Comparison of ENCODE assay signal across 19 mouse cellular contexts in the genomic region with DNA sequence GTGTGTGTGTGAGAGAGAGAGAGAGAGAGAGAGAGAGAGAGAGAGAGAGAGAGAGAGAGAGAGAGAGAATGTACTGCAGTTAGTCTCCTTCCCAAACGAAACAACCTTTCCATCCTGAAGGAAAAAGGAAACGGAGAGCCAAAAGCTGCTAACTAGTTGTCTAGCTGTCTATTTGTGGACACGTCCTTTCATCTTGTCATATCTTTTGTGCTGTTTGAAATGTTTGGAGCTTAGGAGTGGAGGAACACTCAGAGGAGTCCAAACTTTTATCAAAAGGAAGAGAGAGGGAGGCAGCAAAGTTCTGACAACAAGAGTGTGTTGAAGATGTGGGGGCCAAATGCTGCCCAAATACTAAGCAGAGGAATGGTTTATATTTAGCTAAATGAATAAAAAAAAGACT.
DNase-seq lines count a peak whose midpoint lies in the region; ATAC-seq lines count a peak whose summit lies in the region.
"Had no signal": no experiment of that assay in that cellular context is flagged by ENCODE, and none has a peak within 500 bp of the region (broad histone marks: within the 10 kb centered on the region; RNA-seq: fewer than 3 reads in every experiment).

No protein-coding gene starts in this region.

- H3K9ac ChIP-seq in neural tube, embryonic 13.5 days = peak overlapping the region; percentile 47; the same call in 1 of the 2 replicates
- no peak overlapping the region for H3K9ac ChIP-seq in hindbrain, embryonic 12.5 days
- H3K9ac ChIP-seq: embryonic facial prominence, embryonic 15.5 days; limb, embryonic 13.5 days; liver, embryonic 14.5 days; stomach, embryonic 15.5 days had no signal

- no peak for DNase-seq in neural tube, embryonic 10.5 days (ENCODE audit: extremely low spot score, low spot score)
- no peak for DNase-seq in forebrain, embryonic 10.5 days (ENCODE audit: extremely low spot score, low spot score)
- no peak for DNase-seq in adrenal gland, postnatal 25 days
- no peak for DNase-seq in cerebellum, adult 18-20 months
- DNase-seq: cerebellum, adult 9-11 months; kidney, adult 2 months; kidney, postnatal 25 days; right cerebral cortex, adult 18-20 months; spleen, adult 18-20 months; thymus, postnatal 14 days had no signal

- peaks cover 17% of the 10 kb centered on the region for H3K9me3 ChIP-seq in neural tube, embryonic 13.5 days
- peaks cover 24% of the 10 kb centered on the region for H3K9me3 ChIP-seq in forebrain, embryonic 10.5 days
- H3K9me3 ChIP-seq in hindbrain, embryonic 12.5 days (replicated peaks) = peaks cover 8% of the 10 kb centered on the region
- H3K9me3 ChIP-seq: stomach, embryonic 15.5 days had no signal

- no peak overlapping the region for H3K27ac ChIP-seq in neural tube, embryonic 13.5 days (replicated peaks)
- peak overlapping the region; percentile 87 for H3K27ac ChIP-seq in forebrain, embryonic 10.5 days
- H3K27ac ChIP-seq in hindbrain, embryonic 12.5 days = peak overlapping the region; percentile 67
- H3K27ac ChIP-seq: embryonic facial prominence, embryonic 15.5 days; limb, embryonic 13.5 days; liver, embryonic 14.5 days; stomach, embryonic 15.5 days had no signal

- no peak overlapping the region for H3K4me2 ChIP-seq in neural tube, embryonic 13.5 days
- no peak overlapping the region; the same call in 1 of the 2 replicates for H3K4me2 ChIP-seq in hindbrain, embryonic 12.5 days (replicated peaks)
- H3K4me2 ChIP-seq: embryonic facial prominence, embryonic 15.5 days; limb, embryonic 13.5 days; stomach, embryonic 15.5 days had no signal

- no peaks in the 10 kb centered on the region for H3K27me3 ChIP-seq in neural tube, embryonic 13.5 days
- H3K27me3 ChIP-seq in forebrain, embryonic 10.5 days (ENCODE audit: poor library complexity, severe bottlenecking) = no peaks in the 10 kb centered on the region
- H3K27me3 ChIP-seq in hindbrain, embryonic 12.5 days = no peaks in the 10 kb centered on the region
- H3K27me3 ChIP-seq: embryonic facial prominence, embryonic 15.5 days; limb, embryonic 13.5 days; stomach, embryonic 15.5 days had no signal

- WGBS in neural tube, embryonic 13.5 days = 47% methylated on average over 3 of the region's 3 CpGs
- WGBS in forebrain, embryonic 10.5 days = 30% methylated on average over 3 of the region's 3 CpGs
- WGBS in hindbrain, embryonic 12.5 days = 23% methylated on average over 3 of the region's 3 CpGs

- peaks cover 16% of the 10 kb centered on the region for H3K4me1 ChIP-seq in neural tube, embryonic 13.5 days (replicated peaks)
- peaks cover 38% of the 10 kb centered on the region for H3K4me1 ChIP-seq in forebrain, embryonic 10.5 days
- H3K4me1 ChIP-seq in hindbrain, embryonic 12.5 days = peaks cover 16% of the 10 kb centered on the region
- H3K4me1 ChIP-seq: stomach, embryonic 15.5 days had no signal

- ATAC-seq in neural tube, embryonic 13.5 days (ENCODE audit: low read depth) = no peak
- no peak for ATAC-seq in hindbrain, embryonic 12.5 days (ENCODE audit: low FRiP score)
- no peak for ATAC-seq in granulocyte monocyte progenitor cell, adult 5-6 weeks (replicated peaks; ENCODE audit: poor library complexity, severe bottlenecking)
- ATAC-seq: lung, postnatal 0 days had no signal

- no peaks in the 10 kb centered on the region for H3K36me3 ChIP-seq in neural tube, embryonic 13.5 days
- no peaks in the 10 kb centered on the region for H3K36me3 ChIP-seq in forebrain, embryonic 10.5 days (replicated peaks)
- no peaks in the 10 kb centered on the region for H3K36me3 ChIP-seq in hindbrain, embryonic 12.5 days
- H3K36me3 ChIP-seq: embryonic facial prominence, embryonic 15.5 days; limb, embryonic 13.5 days; stomach, embryonic 15.5 days had no signal

- H3K4me3 ChIP-seq in neural tube, embryonic 13.5 days = no peak overlapping the region
- H3K4me3 ChIP-seq in forebrain, embryonic 10.5 days = no peak overlapping the region
- no peak overlapping the region for H3K4me3 ChIP-seq in hindbrain, embryonic 12.5 days
- H3K4me3 ChIP-seq: embryonic facial prominence, embryonic 15.5 days; limb, embryonic 13.5 days; myocyte; stomach, embryonic 15.5 days had no signal
